28 mouse cellular contexts compared by ENCODE assay signal in the genomic region with DNA sequence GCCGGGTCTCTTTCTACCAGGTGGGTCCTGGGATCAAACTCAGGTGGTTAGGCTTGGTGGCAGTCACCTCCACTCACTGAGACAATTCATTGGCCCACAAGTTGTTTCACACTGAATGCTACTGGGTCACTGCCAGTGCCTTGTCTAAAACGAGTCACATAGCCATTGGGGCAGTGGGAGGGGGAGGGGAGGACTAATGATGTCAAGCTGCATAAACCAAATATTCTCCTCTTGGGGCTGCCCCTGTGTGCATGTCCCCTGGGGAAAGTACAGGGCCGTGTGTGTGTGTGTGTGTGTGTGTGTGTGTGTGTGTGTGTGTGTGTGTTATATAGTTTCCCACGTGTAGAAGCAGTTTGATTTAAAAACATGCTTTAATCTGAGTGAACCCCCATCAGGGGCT. TPM values are rescaled to one million over a fixed set of nuclear protein-coding genes. Genes with fewer than 3 reads are reported as not detected.
A peak's percentile ranks its signal among the peaks of the same experiment; 100 is the strongest.
DNase-seq lines count a peak whose midpoint lies in the region.
"Had no signal": no experiment of that assay in that cellular context is flagged by ENCODE, and none has a peak within 500 bp of the region (broad histone marks: within the 10 kb centered on the region; RNA-seq: fewer than 3 reads in every experiment).

No protein-coding gene starts in this region.

- H3K79me2 ChIP-seq in macrophage (ENCODE audit: inconsistent target), result no peaks in the 10 kb centered on the region

- no peaks in the 10 kb centered on the region for H3K36me3 ChIP-seq in macrophage (ENCODE audit: inconsistent target)
- H3K36me3 ChIP-seq: embryonic facial prominence, embryonic 13.5 days; G1E; limb, embryonic 12.5 days; liver, embryonic 12.5 days; midbrain, embryonic 13.5 days; neural tube, embryonic 12.5 days had no signal

- peak; percentile 78 to 83 for DNase-seq in B cell, adult 2 months
- DNase-seq in Muller cell, postnatal 12 days (ENCODE audit: inconsistent ontology term), result peak; percentile 22
- DNase-seq in spleen, postnatal 36 days (ENCODE audit: low spot score in 2 of 2), result peak; percentile 85 to 88
- no peak for DNase-seq in adrenal gland, postnatal 4 days (ENCODE audit: low spot score in 2 of 2)
- DNase-seq in lung, postnatal 14 days, result no peak
- DNase-seq in lung, postnatal 25 days (ENCODE audit: low spot score), result no peak
- DNase-seq: adrenal gland, postnatal 25 days; cerebellum, adult 11 months; cerebellum, postnatal 10 days; kidney, postnatal 25 days; layer of hippocampus, postnatal 36 days; lung, adult 18-20 months; lung, postnatal 10 days; right cerebral cortex, adult 18-20 months; right cerebral cortex, postnatal 4 days; thymus, postnatal 14 days had no signal

- H3K27ac ChIP-seq in macrophage, result peak overlapping the region; percentile 99
- H3K27ac ChIP-seq: embryonic facial prominence, embryonic 13.5 days; heart, embryonic 10.5 days; layer of hippocampus, adult 2 months; limb, embryonic 12.5 days; liver, embryonic 12.5 days; midbrain, embryonic 13.5 days; neural tube, embryonic 12.5 days had no signal

- 61% methylated on average over 2 of the region's 4 CpGs for WGBS in macrophage (ENCODE audit: missing documents)

- no peak overlapping the region for H3K4me3 ChIP-seq in macrophage (ENCODE audit: inconsistent target)
- H3K4me3 ChIP-seq: embryonic facial prominence, embryonic 13.5 days; erythroblast, embryonic 14.5 days; heart, embryonic 10.5 days; layer of hippocampus, adult 2 months; limb, embryonic 12.5 days; liver, embryonic 12.5 days; megakaryocyte, embryonic 14.5 days; midbrain, embryonic 13.5 days; neural tube, embryonic 12.5 days had no signal

RNA-seq across cellular contexts. Expression of a gene that starts 47.3 kb away (rescaled TPM):
- 100 to 1,000 TPM in 23 of 26 experiments, 10 to 100 TPM in 3; 58.6 to 892 (median 270) TPM for total RNA-seq in macrophage (2018; cell fraction: chromatin; rRNA removed)
- 100 to 1,000 TPM in 13 of 26 experiments, 10 to 100 TPM in 13; 50.0 to 258 (median 139) TPM for total RNA-seq in macrophage (2018; cell fraction: cytosol; rRNA removed)
- 1,000 to 10,000 TPM in 1 of 26 experiments, 100 to 1,000 TPM in 25; 183 to 1,172 (median 450) TPM for total RNA-seq in macrophage (2018; cell fraction: nucleus; rRNA removed)
- 71.6 to 79.1 TPM (median 72.3 TPM) in 3 replicates for polyA plus RNA-seq in macrophage (2018)
- 1 to 10 TPM; 1.4 to 1.7 TPM for total RNA-seq in adrenal gland, postnatal 4 days (2021)
- total RNA-seq: gastrocnemius, adult 8-10 months had no signal
- polyA plus RNA-seq: erythroblast, embryonic 14.5 days; G1E had no signal

Comparison
In these comparisons a context has a peak if more than half of its experiments do, and no peak if none do; other contexts are left out.
1. DNase-seq: peak in B cell, adult 2 months (2 of 2), Muller cell, postnatal 12 days (single experiment) and spleen, postnatal 36 days (2 of 2); none in adrenal gland, postnatal 4 days (0 of 2), lung, postnatal 14 days (single experiment) and lung, postnatal 25 days (single experiment).